Mouse (Mus musculus): ENCODE results near the gene Olfr17. TPM values are rescaled to one million over a fixed set of nuclear protein-coding genes. Genes with fewer than 3 reads are reported as not detected.
"Not testable (repeated sequence)": the region's sequence is repeated elsewhere in the genome, so short reads cannot be mapped to it uniquely, and the experiment has no call there.

The Olfr17 gene
- total RNA-seq (2021) = not detected

GRCm38 (mm10) chr7:107092920-107093319 lies at the start of gene Olfr17:
Olfr17 (plus strand) TSS chr7:107093220.
- no peak for DNase-seq (ENCODE audit: low spot score in 2 of 2)
- intact Hi-C loops (cut with DNase I) = no loop called here

- no peak for DNase-seq (ENCODE audit: low spot score in 2 of 2)
- intact Hi-C loops (cut with DNase I) = no loop called here
Observed at GRCm38 (mm10) chr7:107044407-107044806, 48.6 kb upstream of the Olfr17 start.

- DNase-seq (ENCODE audit: low spot score in 2 of 2) = no peak
- intact Hi-C loops (cut with DNase I) = no loop called here
Observed at GRCm38 (mm10) chr7:107045833-107046232, 47.2 kb upstream of the Olfr17 start.

GRCm38 (mm10) chr7:107047578-107047977 lies 45.4 kb upstream of the Olfr17 start:
- DNase-seq (ENCODE audit: low spot score in 2 of 2) = no peak
- intact Hi-C loops (cut with DNase I) = no loop called here

- intact Hi-C loops (cut with DNase I) = no loop called here
- no peak for DNase-seq (ENCODE audit: low spot score in 2 of 2)
Observed at GRCm38 (mm10) chr7:107070681-107071080, 22.3 kb upstream of the Olfr17 start, which contains the start of gene Olfr714. Olfr714 (plus strand) TSS chr7:107070981.

GRCm38 (mm10) chr7:107110269-107110668 lies 17.2 kb downstream of the Olfr17 start, which contains the start of gene Olfr715b:
Olfr715b (minus strand) TSS chr7:107110369.
- intact Hi-C loops (cut with DNase I); DNase-seq (ENCODE audit: low spot score in 2 of 2): not testable (repeated sequence)

- DNase-seq (ENCODE audit: low spot score in 2 of 2); intact Hi-C loops (cut with DNase I): not testable (repeated sequence)
Observed at GRCm38 (mm10) chr7:107130983-107131382, 38.0 kb downstream of the Olfr17 start, which contains the start of gene Olfr715. Olfr715 (minus strand) TSS chr7:107131083.

GRCm38 (mm10) chr7:107138027-107138426 lies 45.0 kb downstream of the Olfr17 start, which contains the start of gene Olfr716:
Olfr716 (plus strand) TSS chr7:107138327.
- intact Hi-C loops (cut with DNase I); DNase-seq (ENCODE audit: low spot score in 2 of 2): not testable (repeated sequence)

Other genes starting within 250 kb of the Olfr17 start
- gene Olfr703, start 249.9 kb upstream of the Olfr17 start, total RNA-seq (2021) = not detected
- not detected for gene Olfr704, start 230.0 kb upstream of the Olfr17 start, total RNA-seq (2021)
- not detected for gene Olfr705, start 216.3 kb upstream of the Olfr17 start, total RNA-seq (2021)
- gene Olfr706, start 205.1 kb upstream of the Olfr17 start, total RNA-seq (2021) = not detected
- not detected for gene Olfr707, start 192.0 kb upstream of the Olfr17 start, total RNA-seq (2021)
- gene Olfr1532-ps1, start 185.2 kb upstream of the Olfr17 start, total RNA-seq (2021) = not detected
- gene Olfr709-ps1, start 161.0 kb upstream of the Olfr17 start, total RNA-seq (2021) = under 1 TPM in 1 of 2 experiments, not detected in 1; 0.09 TPM
- not detected for gene Olfr710, start 144.9 kb upstream of the Olfr17 start, total RNA-seq (2021)
- gene Olfr6, start 129.3 kb upstream of the Olfr17 start, total RNA-seq (2021) = not detected
- not detected for gene Olfr711, start 117.8 kb upstream of the Olfr17 start, total RNA-seq (2021)
- gene Olfr2, start 87.1 kb upstream of the Olfr17 start, total RNA-seq (2021) = not detected
- gene Olfr713, start 62.0 kb upstream of the Olfr17 start, total RNA-seq (2021) = not detected
- gene Olfr714, start 22.2 kb upstream of the Olfr17 start, total RNA-seq (2021) = not detected
- not detected for gene Olfr715b, start 17.1 kb downstream of the Olfr17 start, total RNA-seq (2021)
- gene Olfr715, start 37.9 kb downstream of the Olfr17 start, total RNA-seq (2021) = not detected
- gene Olfr716, start 45.1 kb downstream of the Olfr17 start, total RNA-seq (2021) = not detected
- gene Nlrp14, start 73.8 kb downstream of the Olfr17 start, total RNA-seq (2021) = not detected
- not detected for gene Rbmxl2, start 116.2 kb downstream of the Olfr17 start, total RNA-seq (2021)